Mouse (Mus musculus) neural tube, embryonic 10.5 days (tissue): ENCODE measurements around the gene Tlx2.

Experiments
- DNase-seq: peaks from one replicate; pipeline ENCODE4 v3.0.0-alpha.2; 2017; ENCODE audit warnings: low spot score; ENCODE audit errors: extremely low spot score

Gene Tlx2

GRCm38 (mm10) chr6:83070247-83070310 is at the start of gene Tlx2:
TSS of gene Tlx2 (minus strand) at chr6:83070293.
- DNase-seq: no peak

GRCm38 (mm10) chr6:83119734-83120051 is 49.6 kb upstream of the Tlx2 start:
- DNase-seq: no peak

- no peak for DNase-seq
Observed at GRCm38 (mm10) chr6:83118825-83119733, 49.0 kb upstream of the Tlx2 start.

GRCm38 (mm10) chr6:83118369-83118768 is 48.3 kb upstream of the Tlx2 start:
- DNase-seq: no peak

GRCm38 (mm10) chr6:83117616-83118015 is 47.5 kb upstream of the Tlx2 start:
- DNase-seq: no peak

- no peak for DNase-seq
Observed at GRCm38 (mm10) chr6:83117165-83117438, 47.0 kb upstream of the Tlx2 start.

GRCm38 (mm10) chr6:83116373-83117164 is 46.5 kb upstream of the Tlx2 start:
- DNase-seq: no peak

- DNase-seq: peak; percentile 47
Observed at GRCm38 (mm10) chr6:83115682-83116372, 45.7 kb upstream of the Tlx2 start.

GRCm38 (mm10) chr6:83115011-83115671 is 45.0 kb upstream of the Tlx2 start, which contains the start of gene Mogs:
TSS of gene Mogs (plus strand) at chr6:83115496.
- DNase-seq: peak; percentile 96

- no peak for DNase-seq
Observed at GRCm38 (mm10) chr6:83111510-83112136, 41.5 kb upstream of the Tlx2 start.

- DNase-seq: peak; percentile 86
Observed at GRCm38 (mm10) chr6:83108762-83109668, 38.9 kb upstream of the Tlx2 start, which contains the start of gene Mrpl53. TSS of gene Mrpl53 (plus strand) at chr6:83109040.

- DNase-seq: peak; percentile 85
Observed at GRCm38 (mm10) chr6:83107566-83108400, 37.7 kb upstream of the Tlx2 start.

GRCm38 (mm10) chr6:83104158-83104557 is 34.1 kb upstream of the Tlx2 start:
- DNase-seq: no peak

GRCm38 (mm10) chr6:83103130-83103650 is 33.1 kb upstream of the Tlx2 start:
- DNase-seq: no peak

GRCm38 (mm10) chr6:83101688-83102556 is 31.8 kb upstream of the Tlx2 start:
- peak; percentile 76 for DNase-seq

GRCm38 (mm10) chr6:83101316-83101687 is 31.2 kb upstream of the Tlx2 start, which contains the start of the genes Ccdc142 and Gm42688:
TSS of gene Ccdc142 (plus strand) at chr6:83101601.
TSS of gene Gm42688 (plus strand) at chr6:83101617.
- no peak for DNase-seq

GRCm38 (mm10) chr6:83098411-83098810 is 28.3 kb upstream of the Tlx2 start:
- DNase-seq: no peak

GRCm38 (mm10) chr6:83095968-83096367 is 25.9 kb upstream of the Tlx2 start:
- DNase-seq: no peak
